Comparison of ENCODE assay signal across 8 mouse cellular contexts in the genomic region with DNA sequence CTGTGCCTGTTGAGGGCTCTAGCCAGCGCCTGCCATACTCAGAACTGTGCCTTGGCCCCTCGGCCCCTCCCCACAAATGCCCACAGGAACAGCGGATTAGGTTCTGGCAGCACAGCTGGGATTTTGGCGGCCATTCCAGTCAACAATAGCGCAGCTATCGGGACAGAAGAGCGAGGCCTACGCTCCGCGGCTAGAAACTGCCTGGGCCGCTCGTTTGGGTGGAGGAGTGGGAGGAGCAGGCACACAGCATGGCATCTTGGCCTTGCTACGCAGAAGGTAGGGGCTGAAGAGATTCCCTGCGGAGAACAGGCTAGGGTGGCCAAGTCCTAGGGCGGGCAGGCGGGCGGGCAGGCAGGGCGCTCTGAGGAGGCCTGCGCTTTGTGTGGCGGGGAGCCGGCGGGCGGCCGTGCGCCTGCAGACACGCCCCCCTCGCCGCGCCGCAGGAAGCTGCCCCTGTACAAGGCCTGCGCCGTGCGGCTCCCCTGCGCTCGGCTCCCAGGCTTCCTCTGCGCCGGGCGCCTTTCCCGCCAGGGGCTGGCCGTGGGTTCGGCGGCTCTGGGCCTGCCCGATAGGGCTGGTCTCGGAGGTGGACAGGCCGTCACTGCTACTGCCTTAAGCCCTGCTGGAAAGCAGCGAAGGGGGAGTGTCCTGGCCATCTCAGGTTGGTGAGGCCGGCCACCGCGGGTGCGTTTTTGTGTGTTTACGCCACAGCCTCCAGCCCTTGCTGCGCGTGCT. TPM values are rescaled to one million over a fixed set of nuclear protein-coding genes. Genes with fewer than 3 reads are reported as not detected.
A peak's percentile ranks its signal among the peaks of the same experiment; 100 is the strongest.
DNase-seq lines count a peak whose midpoint lies in the region; TF ChIP-seq lines count a peak whose summit lies in the region.

No protein-coding gene starts in this region.

- H3K4me3 ChIP-seq in cortical plate, adult 2 months (ENCODE audit: insufficient read depth, low read length), result peak overlapping the region; percentile 74
- peak overlapping the region; percentile 97 for H3K4me3 ChIP-seq in megakaryocyte, embryonic 14.5 days (replicated peaks)

- DNase-seq in adipocyte (ENCODE audit: low spot score), result peak; percentile 67
- peak; percentile 77 to 79 for DNase-seq in gastrocnemius, adult 8-10 months (ENCODE audit: low spot score in 2 of 2)
- peak; percentile 86 for DNase-seq in induced T-regulatory cell, adult 2 months (ENCODE audit: low read depth)
- peak; percentile 59 to 81 for DNase-seq in left cerebral cortex, adult 9 months (ENCODE audit: low spot score in 2 of 2)
- DNase-seq in right cerebral cortex, adult 2 months (ENCODE audit: low spot score in 2 of 2), result peak; percentile 70 to 87
- DNase-seq in urinary bladder, postnatal 10 days (ENCODE audit: low spot score), result peak; percentile 37

- H3K4me1 ChIP-seq in cortical plate, adult 2 months (ENCODE audit: control insufficient read depth, insufficient read depth, low read length), result peaks cover 2% of the 10 kb centered on the region; the same call in 1 of the 2 replicates
- peaks cover 83% of the 10 kb centered on the region for H3K4me1 ChIP-seq in megakaryocyte, embryonic 14.5 days

- no peak for TF ChIP-seq CTCF in cortical plate, adult 2 months (IDR thresholded peaks at IDR 0.05; ENCODE audit: extremely low read depth, insufficient read depth, low read length)

- peaks cover 17% of the 10 kb centered on the region for H3K36me3 ChIP-seq in megakaryocyte, embryonic 14.5 days (replicated peaks; ENCODE audit: low read length)

- peak overlapping the region; percentile 92 for H3K27ac ChIP-seq in cortical plate, adult 2 months (ENCODE audit: insufficient read depth, low read length)

- no peak for TF ChIP-seq POLR2A in cortical plate, adult 2 months (IDR thresholded peaks at IDR 0.05; ENCODE audit: extremely low read depth, insufficient read depth, low read length)

- H3K9me3 ChIP-seq in megakaryocyte, embryonic 14.5 days, result no peaks in the 10 kb centered on the region

- no peaks in the 10 kb centered on the region for H3K27me3 ChIP-seq in megakaryocyte, embryonic 14.5 days (replicated peaks)

RNA-seq across cellular contexts. Expression of a gene that starts 36.0 kb away (rescaled TPM):
- 51.6 and 54.9 TPM in 2 replicates for polyA plus RNA-seq in cortical plate, adult 2 months (2012; rRNA removed)
- 10 to 100 TPM; 46.9 to 56.4 (median 51.8) TPM for total RNA-seq in gastrocnemius, adult 8-10 months (2022)
- 57.5 and 58.2 TPM in 2 replicates for polyA plus RNA-seq in megakaryocyte, embryonic 14.5 days (2012; ENCODE audit: insufficient read depth, low replicate concordance)

RNA-seq across cellular contexts. Expression of a gene that starts 36.2 kb away (rescaled TPM):
- 11.8 and 12.6 TPM in 2 replicates for polyA plus RNA-seq in cortical plate, adult 2 months (2012; rRNA removed)
- 1 to 10 TPM; 3.0 to 4.3 (median 3.8) TPM for total RNA-seq in gastrocnemius, adult 8-10 months (2022)
- not detected in 2 replicates for polyA plus RNA-seq in megakaryocyte, embryonic 14.5 days (2012; ENCODE audit: insufficient read depth, low replicate concordance)

RNA-seq across cellular contexts. Expression of a gene that starts 48.6 kb away (rescaled TPM):
- 11.8 and 12.7 TPM in 2 replicates for polyA plus RNA-seq in cortical plate, adult 2 months (2012; rRNA removed)
- 1 to 10 TPM in 3 of 4 experiments, under 1 TPM in 1; 0.82 to 2.7 (median 1.7) TPM for total RNA-seq in gastrocnemius, adult 8-10 months (2022)
- 24.3 and 28.3 TPM in 2 replicates for polyA plus RNA-seq in megakaryocyte, embryonic 14.5 days (2012; ENCODE audit: insufficient read depth, low replicate concordance)

Comparison
In these comparisons a context has a peak if more than half of its experiments do, and no peak if none do; other contexts are left out.
1. Peak in every context shown above with its lines: DNase-seq, H3K4me3 ChIP-seq and H3K27ac ChIP-seq.
2. RNA of a gene that starts 36.2 kb away (polyA plus RNA-seq): 11.8 to 12.6 TPM in cortical plate, adult 2 months; not detected in megakaryocyte, embryonic 14.5 days; every median in the first group is over 10 times any median in the second.